ENCODE assay signal across 23 mouse cellular contexts in the genomic region with DNA sequence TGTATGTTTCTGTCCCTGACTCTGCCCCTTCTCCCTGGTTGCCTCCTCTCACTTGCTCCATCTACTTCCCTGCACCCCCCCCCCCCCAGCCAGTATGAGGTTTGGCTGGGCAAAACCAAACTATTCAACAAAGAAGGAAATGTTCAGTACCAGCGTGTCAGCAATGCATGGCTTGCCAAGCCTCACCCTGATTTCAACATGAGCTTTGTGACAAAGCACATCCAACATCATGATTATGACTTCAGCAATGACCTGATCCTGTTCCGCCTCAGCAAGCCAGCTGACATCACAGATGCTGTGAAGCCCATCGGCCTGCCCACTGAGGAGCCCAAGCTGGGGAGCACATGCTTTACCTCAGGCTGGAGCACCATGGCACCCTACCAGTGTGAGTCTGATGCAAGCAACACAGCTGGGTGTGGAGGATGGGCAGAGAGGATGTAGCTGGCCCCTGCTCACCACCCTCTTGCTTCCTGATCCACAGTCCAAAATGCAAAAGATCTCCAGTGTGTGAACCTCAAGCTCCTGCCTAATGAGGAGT. TPM values are rescaled to one million over a fixed set of nuclear protein-coding genes. Genes with fewer than 3 reads are reported as not detected.
"Had no signal": no experiment of that assay in that cellular context is flagged by ENCODE, and none has a peak within 500 bp of the region (broad histone marks: within the 10 kb centered on the region; RNA-seq: fewer than 3 reads in every experiment).

No protein-coding gene starts in this region.

- DNase-seq: gastrocnemius, adult 2 months; gastrocnemius, postnatal 10 days; gastrocnemius, postnatal 25 days; heart, adult 11 months; heart, postnatal 14 days; heart, postnatal 36 days; kidney, adult 11 months; kidney, adult 2 months; kidney, adult 9 months; kidney, postnatal 14 days; kidney, postnatal 4 days; liver had no signal

- ATAC-seq: hindbrain, postnatal 0 days; intestine, embryonic 16.5 days had no signal

RNA-seq across cellular contexts. Expression of gene Klk1b8, which starts 5.7 kb away (rescaled TPM):
- total RNA-seq: gastrocnemius, adult 2 months; gastrocnemius, postnatal 10 days; gastrocnemius, postnatal 25 days; gastrocnemius, postnatal 4 days; heart, adult 8-10 months; heart, postnatal 14 days; heart, postnatal 36 days; hematopoietic stem cell, adult 5-6 weeks; hindbrain, postnatal 0 days; layer of hippocampus, adult 2 months; layer of hippocampus, postnatal 10 days; layer of hippocampus, postnatal 25 days; left cerebral cortex, adult 2 months; left cerebral cortex, postnatal 14 days; left cerebral cortex, postnatal 36 days had no signal

RNA-seq across cellular contexts. Expression of gene Klk15, which starts 11.3 kb away (rescaled TPM):
- total RNA-seq: gastrocnemius, adult 2 months; gastrocnemius, postnatal 10 days; gastrocnemius, postnatal 25 days; gastrocnemius, postnatal 4 days; heart, adult 8-10 months; heart, postnatal 14 days; heart, postnatal 36 days; hematopoietic stem cell, adult 5-6 weeks; hindbrain, postnatal 0 days; layer of hippocampus, adult 2 months; layer of hippocampus, postnatal 10 days; layer of hippocampus, postnatal 25 days; left cerebral cortex, adult 2 months; left cerebral cortex, postnatal 14 days; left cerebral cortex, postnatal 36 days had no signal

RNA-seq across cellular contexts. Expression of gene Klk1b1, which starts 21.8 kb away (rescaled TPM):
- total RNA-seq: gastrocnemius, adult 2 months; gastrocnemius, postnatal 10 days; gastrocnemius, postnatal 25 days; gastrocnemius, postnatal 4 days; heart, adult 8-10 months; heart, postnatal 14 days; heart, postnatal 36 days; hematopoietic stem cell, adult 5-6 weeks; hindbrain, postnatal 0 days; layer of hippocampus, adult 2 months; layer of hippocampus, postnatal 10 days; layer of hippocampus, postnatal 25 days; left cerebral cortex, adult 2 months; left cerebral cortex, postnatal 14 days; left cerebral cortex, postnatal 36 days had no signal

RNA-seq across cellular contexts. Expression of gene Klk1b9, which starts 31.1 kb away (rescaled TPM):
- total RNA-seq: gastrocnemius, adult 2 months; gastrocnemius, postnatal 10 days; gastrocnemius, postnatal 25 days; gastrocnemius, postnatal 4 days; heart, adult 8-10 months; heart, postnatal 14 days; heart, postnatal 36 days; hematopoietic stem cell, adult 5-6 weeks; hindbrain, postnatal 0 days; layer of hippocampus, adult 2 months; layer of hippocampus, postnatal 10 days; layer of hippocampus, postnatal 25 days; left cerebral cortex, adult 2 months; left cerebral cortex, postnatal 14 days; left cerebral cortex, postnatal 36 days had no signal

RNA-seq across cellular contexts. Expression of gene Klk1b11, which starts 50.9 kb away (rescaled TPM):
- total RNA-seq: gastrocnemius, adult 2 months; gastrocnemius, postnatal 10 days; gastrocnemius, postnatal 25 days; gastrocnemius, postnatal 4 days; heart, adult 8-10 months; heart, postnatal 14 days; heart, postnatal 36 days; hematopoietic stem cell, adult 5-6 weeks; hindbrain, postnatal 0 days; layer of hippocampus, adult 2 months; layer of hippocampus, postnatal 10 days; layer of hippocampus, postnatal 25 days; left cerebral cortex, adult 2 months; left cerebral cortex, postnatal 14 days; left cerebral cortex, postnatal 36 days had no signal
